Mouse (Mus musculus) leukemia stem cell, adult 10-12 weeks (primary cell): ENCODE measurements around the gene Slamf7. TPM values are rescaled to one million over a fixed set of nuclear protein-coding genes. Genes with fewer than 3 reads are reported as not detected.

Experiments used
- polyA plus RNA-seq: library from polyadenylated mRNA; stranded (reverse); fragments of >175 nt; gene quantifications from 2 replicates; pipeline ENCODE4 v1.2.3, GENCODE M21; 2012; ENCODE audit warnings: low replicate concordance

Slamf7 gene
- 0.35 and 0.47 TPM in 2 replicates for polyA plus RNA-seq

DNA sequence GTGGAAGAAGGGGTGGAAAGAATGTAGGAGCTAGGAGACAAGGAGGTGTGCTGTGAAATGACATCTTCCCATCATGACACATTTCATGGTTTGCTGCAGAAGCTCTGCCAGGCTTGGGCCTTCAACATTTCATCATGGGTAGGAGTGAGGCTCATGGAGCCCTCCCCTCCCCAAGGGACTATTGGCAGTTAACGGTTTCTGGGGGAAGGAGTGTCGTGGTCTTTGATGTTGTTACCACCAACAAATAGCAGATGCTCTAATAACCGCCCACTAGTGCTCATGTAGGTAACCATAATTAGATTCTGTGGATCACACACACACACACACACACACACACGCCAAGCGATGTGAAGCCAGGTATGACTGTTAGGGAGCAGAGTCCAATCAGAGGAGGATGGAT is at the start of gene Slamf7:
Slamf7 (minus strand) TSS at position 302 of the 400 bp plus-strand sequence.

GRCm38 (mm10) chr1:171681531-171682299 is 28.9 kb upstream of the Slamf7 start, which contains the start of gene Cd48:
Gene Cd48 (plus strand): TSS chr1:171682009.

GRCm38 (mm10) chr1:171607176-171607575 is 45.7 kb downstream of the Slamf7 start, which contains the start of gene Ly9:
Gene Ly9 (minus strand): TSS chr1:171607410.

Other genes with a start within 250 kb of the Slamf7 start
- gene Usf1, start 241.7 kb downstream of the Slamf7 start, polyA plus RNA-seq: 16.5 and 28.1 TPM in 2 replicates
- gene Tstd1, start 234.2 kb downstream of the Slamf7 start, polyA plus RNA-seq: not detected in 2 replicates
- gene F11r, start 215.5 kb downstream of the Slamf7 start, polyA plus RNA-seq: 0.45 and 8.3 TPM in 2 replicates
- gene Alyref2, start 149.6 kb downstream of the Slamf7 start, polyA plus RNA-seq: 5.6 and 7.1 TPM in 2 replicates
- not detected in 2 replicates for gene Itln1, start 117.7 kb downstream of the Slamf7 start, polyA plus RNA-seq
- 0.30 TPM in 1 of 2 replicates, not detected in the other for gene Cd244a, start 93.8 kb downstream of the Slamf7 start, polyA plus RNA-seq
- 1.4 and 2.4 TPM in 2 replicates for gene Ly9, start 45.6 kb downstream of the Slamf7 start, polyA plus RNA-seq
- gene Cd48, start 29.0 kb upstream of the Slamf7 start, polyA plus RNA-seq: 0.25 and 1.9 TPM in 2 replicates
- 0.30 and 1.2 TPM in 2 replicates for gene Slamf1, start 114.1 kb upstream of the Slamf7 start, polyA plus RNA-seq
- 0.41 and 1.3 TPM in 2 replicates for gene Cd84, start 186.7 kb upstream of the Slamf7 start, polyA plus RNA-seq
- gene Gm10521, start 242.6 kb upstream of the Slamf7 start, polyA plus RNA-seq: 0.09 TPM in 1 of 2 replicates, not detected in the other